Mouse (Mus musculus) midbrain, embryonic 14.5 days (tissue): ENCODE measurements at regions not wholly inside any gene's neighbourhood (a gene's known extent, or its start where the extent isn't known, plus 50 kb on each side); places are given as distances from the start of the nearest gene placed in this dataset.
A peak's percentile ranks its signal among the peaks of the same experiment; 100 is the strongest.

Experiments used
- ATAC-seq: fragments of 200-750 bp; cut with Nextera tagmentation; 2 replicates; pipeline ENCODE4 v1.8.0; 2017; ENCODE audit warnings: moderate number of reproducible peaks, moderate library complexity; ENCODE audit not compliant: low FRiP score, low TSS enrichment
- DNase-seq: peaks from one replicate; pipeline ENCODE4 v3.0.0-alpha.2; 2015
- H3K27ac ChIP-seq: fragments of 300-500 bp; sonication (generic); replicated peaks from 2 replicates; pipeline ENCODE4 v1.5.1; 2014; ENCODE audit warnings: mild to moderate bottlenecking, low read depth, low read length, moderate library complexity
- H3K27me3 ChIP-seq: fragments of 300-500 bp; sonication (generic); 2 replicates; pipeline ENCODE4 v1.6.1; 2014; ENCODE audit warnings: low read length, control low read depth, mixed read lengths; ENCODE audit not compliant: control insufficient read depth, insufficient read depth
- H3K36me3 ChIP-seq: fragments of 300-500 bp; sonication (generic); 2 replicates; pipeline ENCODE4 v1.6.1; 2014; ENCODE audit warnings: low read length, control low read depth; ENCODE audit not compliant: control insufficient read depth, insufficient read depth
- H3K4me1 ChIP-seq: fragments of 300-500 bp; sonication (generic); 2 replicates; pipeline ENCODE4 v1.6.1; 2014; ENCODE audit warnings: mild to moderate bottlenecking, antibody characterized with exemption, low read length, control low read depth; ENCODE audit not compliant: control insufficient read depth, insufficient read depth
- H3K4me2 ChIP-seq: fragments of 300-500 bp; sonication (generic); 2 replicates; pipeline ENCODE4 v1.6.1; 2014; ENCODE audit warnings: mild to moderate bottlenecking, low read length, moderate library complexity
- H3K4me3 ChIP-seq: fragments of 300-500 bp; sonication (generic); replicated peaks from 2 replicates; pipeline ENCODE4 v1.5.1; 2014; ENCODE audit warnings: low read depth, low read length
- H3K9ac ChIP-seq: fragments of 300-500 bp; sonication (generic); replicated peaks from 2 replicates; pipeline ENCODE4 v1.6.1; 2014; ENCODE audit warnings: mild to moderate bottlenecking, low read length, moderate library complexity
- H3K9me3 ChIP-seq: fragments of 300-500 bp; sonication (generic); 2 replicates; pipeline ENCODE4 v1.6.1; 2016; ENCODE audit warnings: low read length, control low read depth, mixed read lengths; ENCODE audit not compliant: control insufficient read depth
- WGBS: fragments of 180-500 bp; shearing (Covaris S2); extraction: QIAGEN DNeasy Blood & Tissue Kit; methylation state at CpG from one replicate; pipeline ENCODE4 v1.1.7; 2014; 5-methylcytosine and 5-hydroxymethylcytosine counted together

GRCm38 (mm10) chr6:100995874-100996560, 162.6 kb downstream of the Ppp4r2 start:
- peak; percentile 82 for ATAC-seq
- H3K27ac ChIP-seq, result 0 out of 2 replicates have a peak overlapping the region, but pooled peaks have one; percentile 0
- H3K27me3 ChIP-seq, result no peaks in the 10 kb centered on the region
- 0 out of 2 replicates have a peak, but pooled peaks cover 4% of the 10 kb centered on the region for H3K4me1 ChIP-seq
- no peak overlapping the region for H3K4me2 ChIP-seq
- H3K9me3 ChIP-seq, result no peaks in the 10 kb centered on the region
- H3K4me3 ChIP-seq, result no peak overlapping the region
- H3K9ac ChIP-seq, result no peak overlapping the region
- no peaks in the 10 kb centered on the region for H3K36me3 ChIP-seq
- no peak for DNase-seq
- 20% methylated on average over 6 of the region's 6 CpGs for WGBS

GRCm38 (mm10) chr6:100998285-100998684, 164.9 kb downstream of the Ppp4r2 start:
- WGBS, result 94% methylated on average over 1 of the region's 1 CpGs
- Histone ChIP-seq H3K27me3 (no peaks in the 10 kb centered on the region), H3K27ac (no peak overlapping the region), H3K4me3 (no peak overlapping the region), H3K9me3 (no peaks in the 10 kb centered on the region), H3K36me3 (no peaks in the 10 kb centered on the region), H3K4me1 (0 out of 2 replicates have a peak, but pooled peaks cover 4% of the 10 kb centered on the region), H3K9ac (no peak overlapping the region), H3K4me2 (no peak overlapping the region)
- ATAC-seq (no peak), DNase-seq (no peak)

- H3K4me3 ChIP-seq, result no peak overlapping the region
- H3K9me3 ChIP-seq, result no peaks in the 10 kb centered on the region
- WGBS, result 91% methylated on average over 1 of the region's 1 CpGs
- no peak for DNase-seq
- no peak overlapping the region for H3K9ac ChIP-seq
- H3K27ac ChIP-seq, result no peak overlapping the region
- no peaks in the 10 kb centered on the region for H3K4me1 ChIP-seq
- no peak for ATAC-seq
- no peaks in the 10 kb centered on the region for H3K27me3 ChIP-seq
- H3K4me2 ChIP-seq, result no peak overlapping the region
- no peaks in the 10 kb centered on the region for H3K36me3 ChIP-seq
Observed at GRCm38 (mm10) chr6:101003901-101004300, 170.5 kb downstream of the Ppp4r2 start.

GRCm38 (mm10) chr6:101021650-101022049, 188.2 kb downstream of the Ppp4r2 start:
- Histone ChIP-seq H3K36me3 (no peaks in the 10 kb centered on the region), H3K9ac (no peak overlapping the region), H3K27me3 (no peaks in the 10 kb centered on the region), H3K4me3 (no peak overlapping the region), H3K27ac (no peak overlapping the region), H3K4me1 (no peaks in the 10 kb centered on the region), H3K4me2 (no peak overlapping the region), H3K9me3 (no peaks in the 10 kb centered on the region)
- ATAC-seq, result no peak
- WGBS, result 55% methylated on average over 3 of the region's 3 CpGs
- no peak for DNase-seq

- DNase-seq, result no peak
- 90% methylated on average over 4 of the region's 4 CpGs for whole genome bisulfite sequencing
- no peak overlapping the region for H3K27ac ChIP-seq
Observed at GRCm38 (mm10) chr6:101025816-101026215, 192.4 kb downstream of the Ppp4r2 start.

GRCm38 (mm10) chr6:101027462-101027861, 194.0 kb downstream of the Ppp4r2 start:
- H3K4me3 ChIP-seq, result no peak overlapping the region
- H3K4me2 ChIP-seq, result no peak overlapping the region
- H3K9ac ChIP-seq, result no peak overlapping the region
- ATAC-seq, result no peak
- H3K27ac ChIP-seq, result no peak overlapping the region
- no peaks in the 10 kb centered on the region for H3K4me1 ChIP-seq
- no peaks in the 10 kb centered on the region for H3K36me3 ChIP-seq
- H3K9me3 ChIP-seq, result no peaks in the 10 kb centered on the region
- WGBS, result 79% methylated on average over 10 of the region's 10 CpGs
- no peak for DNase-seq
- H3K27me3 ChIP-seq, result no peaks in the 10 kb centered on the region

More at GRCm38 (mm10) chr6:101025816-101026215, 192.4 kb downstream of the Ppp4r2 start:
- Histone ChIP-seq H3K27me3 (no peaks in the 10 kb centered on the region), H3K4me1 (no peaks in the 10 kb centered on the region), H3K9me3 (no peaks in the 10 kb centered on the region), H3K9ac (no peak overlapping the region), H3K36me3 (no peaks in the 10 kb centered on the region), H3K4me2 (no peak overlapping the region), H3K4me3 (no peak overlapping the region)
- ATAC-seq, result no peak

- no peaks in the 10 kb centered on the region for H3K27me3 ChIP-seq
- H3K9ac ChIP-seq, result no peak overlapping the region
- 30% methylated on average over 3 of the region's 3 CpGs for WGBS
- H3K9me3 ChIP-seq, result no peaks in the 10 kb centered on the region
- H3K4me2 ChIP-seq, result no peak overlapping the region
- DNase-seq, result no peak
- H3K36me3 ChIP-seq, result no peaks in the 10 kb centered on the region
- no peak for ATAC-seq
- H3K4me3 ChIP-seq, result no peak overlapping the region
- H3K27ac ChIP-seq, result no peak overlapping the region
- no peaks in the 10 kb centered on the region for H3K4me1 ChIP-seq
Observed at GRCm38 (mm10) chr6:101029436-101029835, 196.0 kb downstream of the Ppp4r2 start.

GRCm38 (mm10) chr6:101030451-101031125, 197.2 kb downstream of the Ppp4r2 start:
- Histone ChIP-seq H3K4me3 (no peak overlapping the region), H3K27me3 (no peaks in the 10 kb centered on the region), H3K36me3 (no peaks in the 10 kb centered on the region), H3K27ac (no peak overlapping the region), H3K9ac (no peak overlapping the region), H3K4me2 (no peak overlapping the region), H3K4me1 (no peaks in the 10 kb centered on the region), H3K9me3 (no peaks in the 10 kb centered on the region)
- ATAC-seq (no peak), DNase-seq (no peak)
- 87% methylated on average over 13 of the region's 13 CpGs for WGBS

- peak; percentile 59 for DNase-seq
- WGBS, result 25% methylated on average over 6 of the region's 6 CpGs
- H3K27ac ChIP-seq, result peak overlapping the region; percentile 6; the same call in 1 of the 2 replicates
- H3K36me3 ChIP-seq, result no peaks in the 10 kb centered on the region
- H3K4me3 ChIP-seq, result no peak overlapping the region
- no peaks in the 10 kb centered on the region for H3K9me3 ChIP-seq
- H3K4me2 ChIP-seq, result no peak overlapping the region
- no peak overlapping the region for H3K9ac ChIP-seq
- H3K4me1 ChIP-seq, result peaks cover 18% of the 10 kb centered on the region
- no peaks in the 10 kb centered on the region for H3K27me3 ChIP-seq
- peak; percentile 64; the same call in 1 of the 2 replicates for ATAC-seq
Observed at GRCm38 (mm10) chr6:101046755-101047154, 213.3 kb downstream of the Ppp4r2 start.
